Mouse (Mus musculus): ENCODE results near the gene Ctdsp2. TPM values are rescaled to one million over a fixed set of nuclear protein-coding genes. Genes with fewer than 3 reads are reported as not detected.

The Ctdsp2 gene
- polyA plus RNA-seq, 1 experiment, result 179 TPM

DNA sequence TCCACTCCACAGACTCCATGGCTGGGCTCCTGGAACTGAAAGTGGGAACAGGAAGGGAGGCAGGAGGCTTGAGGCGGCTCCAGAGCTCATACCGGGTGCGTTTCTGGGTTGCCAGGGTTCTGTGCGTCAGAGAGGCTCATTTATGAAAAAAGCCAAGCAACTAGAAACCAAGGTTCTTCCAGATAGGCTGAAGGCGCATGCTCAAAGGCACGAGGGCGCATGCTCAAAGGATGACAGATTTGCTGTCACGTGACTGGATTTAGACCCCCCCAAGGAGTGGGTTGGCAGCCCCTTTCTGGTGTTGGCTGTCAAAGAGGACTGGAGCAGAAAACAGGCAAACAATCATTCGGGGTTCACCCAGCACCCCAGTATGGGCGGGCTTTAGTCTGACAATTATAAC lies 16.8 kb upstream of the Ctdsp2 start:
- Histone ChIP-seq H3K27me3 (ENCODE audit: control insufficient read depth, insufficient read depth, low read length) (no peaks in the 10 kb centered on the region), H3K36me3 (ENCODE audit: control insufficient read depth, insufficient read depth, low read length) (no peaks in the 10 kb centered on the region), H3K4me1 (replicated peaks; ENCODE audit: control insufficient read depth, insufficient read depth, low read length) (no peaks in the 10 kb centered on the region), H3K4me3 (ENCODE audit: control insufficient read depth, insufficient read depth, low read length) (no peak overlapping the region), H3K27ac (ENCODE audit: control insufficient read depth, insufficient read depth, low read length) (no peak overlapping the region)
- no peak for DNase-seq
- TF ChIP-seq POLR2A (IDR thresholded peaks at IDR 0.05; ENCODE audit: control insufficient read depth, extremely low read depth, insufficient read depth, low read length, poor library complexity) (no peak), CTCF (IDR thresholded peaks at IDR 0.05; ENCODE audit: borderline replicate concordance, control insufficient read depth, extremely low read depth, insufficient read depth, low read length, poor library complexity) (no peak)
- 92% methylated on average over 10 of the region's 10 CpGs for WGBS

GRCm38 (mm10) chr10:126962271-126962965 lies 16.1 kb upstream of the Ctdsp2 start:
- no peak for DNase-seq
- WGBS, result 67% methylated on average over 15 of the region's 15 CpGs
- Histone ChIP-seq H3K27ac (ENCODE audit: control insufficient read depth, insufficient read depth, low read length) (no peak overlapping the region), H3K4me1 (replicated peaks; ENCODE audit: control insufficient read depth, insufficient read depth, low read length) (no peaks in the 10 kb centered on the region), H3K27me3 (ENCODE audit: control insufficient read depth, insufficient read depth, low read length) (no peaks in the 10 kb centered on the region), H3K4me3 (ENCODE audit: control insufficient read depth, insufficient read depth, low read length) (no peak overlapping the region), H3K36me3 (ENCODE audit: control insufficient read depth, insufficient read depth, low read length) (no peaks in the 10 kb centered on the region)
- TF ChIP-seq CTCF (IDR thresholded peaks at IDR 0.05; ENCODE audit: borderline replicate concordance, control insufficient read depth, extremely low read depth, insufficient read depth, low read length, poor library complexity) (no peak), POLR2A (IDR thresholded peaks at IDR 0.05; ENCODE audit: control insufficient read depth, extremely low read depth, insufficient read depth, low read length, poor library complexity) (no peak)

- no peaks in the 10 kb centered on the region for H3K36me3 ChIP-seq (ENCODE audit: control insufficient read depth, insufficient read depth, low read length)
- no peak for DNase-seq
- WGBS, result 92% methylated on average over 6 of the region's 6 CpGs
- no peak for TF ChIP-seq POLR2A (IDR thresholded peaks at IDR 0.05; ENCODE audit: control insufficient read depth, extremely low read depth, insufficient read depth, low read length, poor library complexity)
- no peak for TF ChIP-seq CTCF (IDR thresholded peaks at IDR 0.05; ENCODE audit: borderline replicate concordance, control insufficient read depth, extremely low read depth, insufficient read depth, low read length, poor library complexity)
- no peak overlapping the region for H3K27ac ChIP-seq (ENCODE audit: control insufficient read depth, insufficient read depth, low read length)
- no peaks in the 10 kb centered on the region for H3K4me1 ChIP-seq (replicated peaks; ENCODE audit: control insufficient read depth, insufficient read depth, low read length)
- no peak overlapping the region for H3K4me3 ChIP-seq (ENCODE audit: control insufficient read depth, insufficient read depth, low read length)
- no peaks in the 10 kb centered on the region for H3K27me3 ChIP-seq (ENCODE audit: control insufficient read depth, insufficient read depth, low read length)
These were observed 15.6 kb upstream of the Ctdsp2 start for GRCm38 (mm10) chr10:126962966-126963330.

DNA sequence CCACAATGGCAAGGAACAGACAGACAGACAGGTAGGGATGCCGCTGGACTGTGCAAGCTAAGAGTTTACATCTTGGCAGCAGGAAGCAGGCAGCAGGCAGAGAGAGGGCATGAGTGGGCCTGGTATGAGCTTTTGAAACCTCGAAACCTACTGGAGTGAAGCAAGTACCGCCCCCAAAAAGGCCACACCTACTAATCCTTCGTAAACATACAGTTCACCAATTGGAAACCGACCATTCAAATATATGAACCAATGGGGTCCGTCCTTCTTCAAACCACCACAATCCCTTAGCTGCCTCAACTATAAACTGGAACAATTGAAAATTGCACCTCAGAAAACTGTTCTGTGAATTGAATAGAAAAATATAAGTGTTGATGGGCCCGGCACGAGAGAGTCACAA lies 14.7 kb upstream of the Ctdsp2 start:
- Histone ChIP-seq H3K27ac (ENCODE audit: control insufficient read depth, insufficient read depth, low read length) (no peak overlapping the region), H3K4me1 (replicated peaks; ENCODE audit: control insufficient read depth, insufficient read depth, low read length) (no peaks in the 10 kb centered on the region), H3K27me3 (ENCODE audit: control insufficient read depth, insufficient read depth, low read length) (no peaks in the 10 kb centered on the region), H3K4me3 (ENCODE audit: control insufficient read depth, insufficient read depth, low read length) (no peak overlapping the region), H3K36me3 (ENCODE audit: control insufficient read depth, insufficient read depth, low read length) (no peaks in the 10 kb centered on the region)
- WGBS, result 92% methylated on average over 8 of the region's 8 CpGs
- TF ChIP-seq CTCF (IDR thresholded peaks at IDR 0.05; ENCODE audit: borderline replicate concordance, control insufficient read depth, extremely low read depth, insufficient read depth, low read length, poor library complexity) (no peak), POLR2A (IDR thresholded peaks at IDR 0.05; ENCODE audit: control insufficient read depth, extremely low read depth, insufficient read depth, low read length, poor library complexity) (no peak)
- no peak for DNase-seq

GRCm38 (mm10) chr10:126971363-126972050 lies 7.0 kb upstream of the Ctdsp2 start:
- H3K4me3 ChIP-seq (ENCODE audit: control insufficient read depth, insufficient read depth, low read length), result no peak overlapping the region
- no peaks in the 10 kb centered on the region for H3K4me1 ChIP-seq (replicated peaks; ENCODE audit: control insufficient read depth, insufficient read depth, low read length)
- H3K27me3 ChIP-seq (ENCODE audit: control insufficient read depth, insufficient read depth, low read length), result no peaks in the 10 kb centered on the region
- H3K36me3 ChIP-seq (ENCODE audit: control insufficient read depth, insufficient read depth, low read length), result no peaks in the 10 kb centered on the region
- WGBS, result 84% methylated on average over 12 of the region's 12 CpGs
- no peak for TF ChIP-seq POLR2A (IDR thresholded peaks at IDR 0.05; ENCODE audit: control insufficient read depth, extremely low read depth, insufficient read depth, low read length, poor library complexity)
- TF ChIP-seq CTCF (IDR thresholded peaks at IDR 0.05; ENCODE audit: borderline replicate concordance, control insufficient read depth, extremely low read depth, insufficient read depth, low read length, poor library complexity), result no peak
- no peak overlapping the region for H3K27ac ChIP-seq (ENCODE audit: control insufficient read depth, insufficient read depth, low read length)
- DNase-seq, result no peak

GRCm38 (mm10) chr10:126972051-126972725 lies 6.3 kb upstream of the Ctdsp2 start:
- Histone ChIP-seq H3K27me3 (ENCODE audit: control insufficient read depth, insufficient read depth, low read length) (no peaks in the 10 kb centered on the region), H3K4me3 (ENCODE audit: control insufficient read depth, insufficient read depth, low read length) (no peak overlapping the region), H3K27ac (ENCODE audit: control insufficient read depth, insufficient read depth, low read length) (no peak overlapping the region), H3K4me1 (replicated peaks; ENCODE audit: control insufficient read depth, insufficient read depth, low read length) (no peaks in the 10 kb centered on the region), H3K36me3 (ENCODE audit: control insufficient read depth, insufficient read depth, low read length) (no peaks in the 10 kb centered on the region)
- TF ChIP-seq POLR2A (IDR thresholded peaks at IDR 0.05; ENCODE audit: control insufficient read depth, extremely low read depth, insufficient read depth, low read length, poor library complexity), result no peak
- TF ChIP-seq CTCF (IDR thresholded peaks at IDR 0.05; ENCODE audit: borderline replicate concordance, control insufficient read depth, extremely low read depth, insufficient read depth, low read length, poor library complexity), result no peak
- 91% methylated on average over 13 of the region's 13 CpGs for WGBS
- DNase-seq, result no peak

Measured in thymus, adult 2 months (tissue).